Mouse (Mus musculus) heart, postnatal 14 days (tissue): ENCODE results near the gene Gm10488. TPM values are rescaled to one million over a fixed set of nuclear protein-coding genes. Genes with fewer than 3 reads are reported as not detected.
"Not testable (repeated sequence)": the region's sequence is repeated elsewhere in the genome, so short reads cannot be mapped to it uniquely, and the experiment has no call there.

Experiments used
- DNase-seq, 2 experiments: peaks; one replicate each; pipeline ENCODE4 v3.0.0; 2021 to 2022
- intact Hi-C: fragments of 180-260 bp; cut with DNase I; formaldehyde crosslinking; loops from one replicate; pipeline ENCODE4 v1.15.1; 2025
- long read RNA-seq, 2 experiments: library from polyadenylated mRNA; stranded (forward); transcript quantifications; one replicate each; pipeline ENCODE4 v2.0.0; 2021
- microRNA-seq, 2 experiments: library from miRNA; unstranded; fragments of <30 nt; microRNA quantifications; one replicate each; pipeline ENCODE4 v1.2.0; 2021 to 2022
- total RNA-seq, 2 experiments: library from RNA; stranded (reverse); gene quantifications; 2 replicates each; pipeline ENCODE4 v1.2.3; 2021

Gene Gm10488
- total RNA-seq: not detected
- long read RNA-seq, experiment 1: 0 reads
- long read RNA-seq, experiment 2: 0 reads

DNA sequence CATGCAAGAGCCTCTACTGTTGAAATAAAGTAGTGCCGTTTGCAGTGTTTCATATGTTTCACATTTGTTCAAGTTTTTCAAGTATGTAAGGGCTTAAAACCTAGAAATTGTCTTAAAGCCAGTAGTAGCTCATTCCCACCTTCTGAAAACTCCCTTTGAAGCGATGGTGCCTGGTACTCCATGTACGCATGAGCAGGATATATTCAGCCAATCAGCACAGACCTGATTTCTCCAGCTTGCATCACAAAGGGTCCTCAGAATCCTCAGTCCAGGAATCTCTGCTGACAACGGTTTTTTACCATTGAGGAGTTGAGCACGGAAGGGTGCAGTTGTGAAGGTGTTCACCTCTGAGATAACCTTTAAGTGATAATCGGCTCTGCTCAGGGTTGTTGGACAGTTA lies at the start of gene Gm10488:
TSS of gene Gm10488 (plus strand) at position 301 of the 400 bp plus-strand sequence.
- DNase-seq, intact Hi-C loops: not testable (repeated sequence)

Small RNA genes within 50 kb of the gene (microRNA-seq; reads per million reads assigned to microRNA genes)
- 0 reads per million in 2 experiments for gene Gm44298
